Mouse (Mus musculus) testis, adult 2 months (tissue): ENCODE results near the gene Tgfb2.

Experiments used
- CTCF ChIP-seq: fragments of 200-500 bp; IDR thresholded peaks from 2 replicates; pipeline ENCODE4 v1.5.1; 2012; ENCODE audit warnings: low read depth, mild to moderate bottlenecking, inconsistent platforms, low read length, moderate library complexity; ENCODE audit not compliant: control insufficient read depth, insufficient read depth, insufficient replicate concordance
- POLR2A ChIP-seq: fragments of 200-500 bp; IDR thresholded peaks from 2 replicates; pipeline ENCODE4 v1.6.1; 2012; ENCODE audit warnings: low read depth, mild to moderate bottlenecking, inconsistent platforms, low read length, moderate library complexity; ENCODE audit not compliant: control insufficient read depth

DNA sequence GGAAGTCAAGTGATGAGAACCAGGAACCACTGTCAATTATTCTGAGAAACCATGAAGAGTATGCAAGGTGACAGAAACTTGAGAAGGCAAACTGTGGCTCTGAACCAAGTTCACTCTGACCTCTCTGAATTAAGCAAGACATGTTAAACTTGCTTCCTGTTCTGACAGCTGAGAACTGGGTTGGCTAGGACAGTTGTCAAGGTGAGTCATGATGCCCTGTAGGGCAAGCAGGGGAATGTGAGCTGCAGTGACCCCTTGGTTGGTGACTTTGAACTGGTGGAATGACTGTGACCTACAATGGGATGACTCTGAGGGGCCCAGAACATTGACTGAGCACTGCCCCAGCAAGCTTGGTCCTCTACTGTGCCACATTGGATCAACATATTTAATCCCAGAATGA is 121.9 kb downstream of the Tgfb2 start:
- TF ChIP-seq CTCF: no peak
- no peak for TF ChIP-seq POLR2A
